Mouse (Mus musculus) naive thymus-derived CD4-positive, alpha-beta T cell, adult 2 months (primary cell): ENCODE data around the gene Slc35e4.
"Not testable (repeated sequence)": the region's sequence is repeated elsewhere in the genome, so short reads cannot be mapped to it uniquely, and the experiment has no call there.

Experiments used
- DNase-seq: peaks from one replicate; pipeline ENCODE4 v3.0.0-alpha.2; 2011; ENCODE audit warnings: low read depth

Gene Slc35e4

GRCm38 (mm10) chr11:3914109-3914840 is at the start of gene Slc35e4:
Gene Slc35e4, minus strand, starts transcription at chr11:3914664.
- peak; percentile 86 for DNase-seq

GRCm38 (mm10) chr11:3963610-3964415 is 49.3 kb upstream of the Slc35e4 start, which contains the start of gene Pes1:
Gene Pes1, plus strand, starts transcription at chr11:3963975.
- peak; percentile 97 for DNase-seq

- DNase-seq = no peak
Observed at GRCm38 (mm10) chr11:3963155-3963554, 48.7 kb upstream of the Slc35e4 start.

- no peak for DNase-seq
Observed at GRCm38 (mm10) chr11:3961761-3962160, 47.3 kb upstream of the Slc35e4 start.

GRCm38 (mm10) chr11:3960901-3961300 is 46.4 kb upstream of the Slc35e4 start:
- DNase-seq = no peak

GRCm38 (mm10) chr11:3955371-3955770 is 40.9 kb upstream of the Slc35e4 start:
- not testable (repeated sequence) for DNase-seq

- DNase-seq = not testable (repeated sequence)
Observed at GRCm38 (mm10) chr11:3954876-3955275, 40.4 kb upstream of the Slc35e4 start.

GRCm38 (mm10) chr11:3946386-3946785 is 31.9 kb upstream of the Slc35e4 start:
- DNase-seq = no peak

GRCm38 (mm10) chr11:3941371-3941770 is 26.9 kb upstream of the Slc35e4 start:
- DNase-seq = no peak

- DNase-seq = no peak
Observed at GRCm38 (mm10) chr11:3937321-3937874, 22.9 kb upstream of the Slc35e4 start.

GRCm38 (mm10) chr11:3936318-3936717 is 21.9 kb upstream of the Slc35e4 start:
- DNase-seq = no peak

GRCm38 (mm10) chr11:3935135-3935534 is 20.7 kb upstream of the Slc35e4 start:
- no peak for DNase-seq

GRCm38 (mm10) chr11:3933756-3934285 is 19.4 kb upstream of the Slc35e4 start:
- no peak for DNase-seq

GRCm38 (mm10) chr11:3931511-3932211 is 17.2 kb upstream of the Slc35e4 start, which contains the start of gene Tcn2:
Gene Tcn2, minus strand, starts transcription at chr11:3932159.
- peak; percentile 79 for DNase-seq

GRCm38 (mm10) chr11:3930931-3931330 is 16.5 kb upstream of the Slc35e4 start:
- DNase-seq = no peak

GRCm38 (mm10) chr11:3930019-3930418 is 15.6 kb upstream of the Slc35e4 start:
- no peak for DNase-seq

GRCm38 (mm10) chr11:3925916-3926315 is 11.5 kb upstream of the Slc35e4 start:
- no peak for DNase-seq

- DNase-seq = no peak
Observed at GRCm38 (mm10) chr11:3922731-3923130, 8.3 kb upstream of the Slc35e4 start.

GRCm38 (mm10) chr11:3922115-3922514 is 7.7 kb upstream of the Slc35e4 start:
- no peak for DNase-seq

- peak; percentile 72 for DNase-seq
Observed at GRCm38 (mm10) chr11:3921281-3921850, 6.9 kb upstream of the Slc35e4 start.

GRCm38 (mm10) chr11:3920476-3920875 is 6.0 kb upstream of the Slc35e4 start:
- no peak for DNase-seq
